Mouse (Mus musculus): ENCODE measurements around the gene Pappa.

Gene Pappa

DNA sequence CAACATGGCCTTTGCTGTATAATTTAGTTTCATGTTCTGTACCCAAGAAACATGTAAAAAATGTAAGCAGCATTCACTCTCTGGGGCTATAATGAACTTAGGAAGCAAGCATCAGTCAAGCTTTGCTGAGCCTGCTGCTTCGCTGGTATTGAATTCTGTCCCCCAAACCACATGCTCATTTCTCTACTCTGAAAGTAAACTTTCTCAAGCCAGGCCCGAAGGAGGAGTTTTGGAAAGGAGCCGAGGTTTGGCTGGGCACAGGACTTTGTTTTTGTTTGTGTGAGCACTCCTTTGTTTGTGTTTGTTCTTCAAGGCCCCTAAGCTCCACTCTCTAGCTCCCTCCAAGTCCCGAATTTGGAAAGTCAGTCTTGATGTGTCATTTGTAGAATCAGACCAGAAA, 148.3 kb downstream of the Pappa start:
- no peak for DNase-seq (ENCODE audit: low spot score in 2 of 2)

DNA sequence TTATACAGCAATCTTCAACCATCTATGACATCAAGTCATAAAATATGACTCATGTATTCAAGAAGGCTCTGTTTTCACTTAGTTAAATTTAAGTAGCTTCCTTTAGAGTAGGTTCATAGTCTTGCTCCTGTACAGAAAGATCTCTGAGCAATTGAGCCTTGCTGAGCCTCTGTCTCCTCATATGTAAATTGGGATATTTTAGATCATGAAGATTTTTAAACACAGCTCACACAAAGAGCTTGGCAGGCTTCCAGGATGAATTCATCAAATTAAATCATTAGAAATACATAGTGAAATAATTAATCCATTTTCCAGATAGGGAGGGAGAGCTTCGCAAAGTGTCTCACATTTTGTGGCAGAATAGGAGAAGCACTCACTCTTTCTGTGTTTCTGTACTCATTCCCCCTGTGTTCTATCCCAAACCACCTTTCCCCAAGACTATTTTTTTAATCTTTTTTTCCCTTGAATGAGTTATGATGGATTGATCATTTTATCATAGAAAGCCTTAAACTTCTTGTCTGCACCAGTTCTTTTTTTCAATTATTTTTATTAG, 149.4 kb downstream of the Pappa start:
- DNase-seq (ENCODE audit: low spot score in 2 of 2) = no peak

DNA sequence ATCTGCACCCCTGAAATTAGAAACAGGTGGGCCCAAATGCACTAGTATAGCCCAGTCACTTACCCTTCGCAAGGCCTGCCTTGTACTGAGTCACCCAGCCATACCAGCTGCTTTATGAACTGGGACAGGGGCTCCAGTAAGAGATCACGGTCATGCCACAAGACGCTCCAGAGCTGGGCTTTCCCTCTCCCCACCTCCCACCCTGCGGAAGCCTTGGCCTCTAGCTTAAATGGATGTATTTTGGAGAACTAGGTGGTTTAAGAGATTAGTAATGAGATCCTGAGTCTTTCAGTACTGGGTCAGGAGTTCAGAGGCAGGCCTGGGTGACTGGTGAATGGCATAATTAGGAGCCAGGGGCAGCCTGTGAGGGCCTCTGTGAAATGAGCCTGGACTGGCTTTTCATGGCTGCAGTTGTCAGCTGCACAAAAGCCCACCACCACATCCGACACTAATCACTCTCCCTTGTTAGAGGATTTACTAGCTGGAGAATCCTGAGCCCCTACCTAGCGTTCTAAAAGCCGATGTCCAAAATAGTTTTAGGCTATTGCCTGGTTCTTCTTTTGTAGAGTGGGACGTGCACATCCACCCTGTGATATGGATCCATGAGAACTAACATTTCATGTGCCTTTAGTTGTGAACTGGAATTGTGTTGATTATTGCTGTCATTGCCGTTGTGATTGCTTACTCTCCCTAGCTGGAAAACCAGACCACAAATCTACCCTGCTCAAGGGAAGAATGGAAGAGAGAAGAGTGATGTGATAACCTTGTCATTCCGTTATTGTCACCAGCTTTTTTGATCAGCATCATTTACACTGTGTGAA, 154.7 kb downstream of the Pappa start:
- no peak for DNase-seq (ENCODE audit: low spot score in 2 of 2)

DNA sequence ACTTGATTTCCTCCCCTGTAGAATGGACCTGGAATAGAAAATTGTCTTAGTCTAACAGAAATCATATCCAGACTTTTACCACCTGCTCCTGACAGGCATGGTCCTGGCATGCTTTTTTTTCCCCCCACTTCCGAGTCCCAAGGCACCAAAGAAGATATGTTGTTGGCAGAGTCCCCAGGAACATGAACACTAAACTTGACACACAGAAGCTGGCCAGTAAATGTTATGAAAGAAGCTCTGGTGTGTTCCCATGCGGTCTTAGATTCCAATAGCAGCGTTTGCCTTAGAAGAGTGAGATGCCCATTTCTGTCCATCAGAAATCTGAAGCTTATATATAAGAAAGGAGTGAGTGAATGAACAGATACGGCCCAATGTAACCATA, 155.3 kb downstream of the Pappa start:
- no peak for DNase-seq (ENCODE audit: low spot score in 2 of 2)

DNA sequence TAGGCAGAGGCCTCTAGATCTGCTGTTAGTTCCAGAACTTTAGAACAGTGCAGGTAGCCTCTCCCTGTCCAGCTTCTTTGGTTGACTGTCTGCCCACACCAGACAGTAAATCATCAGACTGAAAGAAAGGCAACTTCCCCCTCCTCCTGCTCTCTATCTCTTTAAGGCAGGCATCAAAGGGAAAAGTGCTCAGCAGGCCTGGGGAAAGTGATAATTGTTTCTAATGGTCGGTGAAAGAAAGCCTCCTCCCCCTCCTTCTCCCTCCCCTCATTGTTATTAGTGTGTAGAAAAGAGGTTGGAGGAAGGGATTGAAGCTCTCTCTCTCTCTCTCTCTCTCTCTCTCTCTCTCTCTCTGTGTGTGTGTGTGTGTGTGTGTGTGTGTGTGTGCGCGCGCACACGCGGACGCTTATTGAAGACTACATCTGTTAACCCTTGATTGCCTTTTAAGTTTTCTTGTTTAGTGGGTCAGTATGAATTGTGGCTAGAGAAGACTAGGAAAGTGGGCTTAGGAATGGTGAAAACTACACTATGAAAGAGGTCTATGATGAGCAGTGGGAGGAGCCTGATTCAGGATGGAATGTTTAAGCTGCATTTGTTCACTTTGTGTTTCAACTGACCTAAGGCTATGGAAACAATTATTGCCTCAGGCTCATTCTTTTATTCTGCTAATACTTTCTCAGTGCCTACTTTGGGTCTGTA, 156.2 kb downstream of the Pappa start:
- DNase-seq (ENCODE audit: low spot score in 2 of 2) = no peak

DNA sequence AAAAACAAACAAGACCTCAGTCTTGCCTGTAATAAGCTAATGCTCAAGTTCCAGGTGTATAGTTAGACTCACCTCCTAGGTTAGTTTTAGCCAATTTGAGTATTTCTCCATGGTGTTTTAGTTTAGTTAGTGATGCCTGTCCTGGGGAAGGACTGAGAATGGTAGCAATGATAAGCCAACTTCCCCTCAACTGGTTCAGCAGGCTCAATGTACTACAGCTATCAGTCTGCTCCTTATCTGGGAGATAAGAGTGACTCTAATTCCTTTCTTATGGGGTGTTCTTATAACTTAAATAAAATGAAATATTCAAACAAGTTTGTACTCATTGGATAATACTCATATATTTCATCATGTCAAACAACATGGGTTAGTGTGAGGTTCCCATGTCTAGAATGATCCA, 156.9 kb downstream of the Pappa start:
- no peak for DNase-seq (ENCODE audit: low spot score in 2 of 2)

DNA sequence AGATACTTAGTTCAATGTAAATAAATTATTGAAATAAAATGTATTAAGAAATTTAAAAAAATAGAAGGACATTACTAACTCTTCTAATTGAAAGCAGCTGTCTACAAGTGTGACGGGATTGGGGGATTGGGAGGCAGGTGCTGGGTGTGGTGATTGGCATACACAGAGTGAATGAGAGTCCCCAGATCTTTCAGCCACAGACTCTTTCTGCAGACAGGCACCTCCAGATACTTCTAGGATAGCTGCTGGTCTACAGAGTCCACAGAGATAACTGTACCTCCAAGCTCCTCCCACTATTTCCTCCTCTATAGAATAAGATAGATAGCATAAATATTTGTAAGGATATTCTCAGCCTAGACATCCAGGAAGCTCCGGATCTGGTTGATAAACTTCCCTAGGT, 159.6 kb downstream of the Pappa start:
- no peak for DNase-seq (ENCODE audit: low spot score in 2 of 2)

DNA sequence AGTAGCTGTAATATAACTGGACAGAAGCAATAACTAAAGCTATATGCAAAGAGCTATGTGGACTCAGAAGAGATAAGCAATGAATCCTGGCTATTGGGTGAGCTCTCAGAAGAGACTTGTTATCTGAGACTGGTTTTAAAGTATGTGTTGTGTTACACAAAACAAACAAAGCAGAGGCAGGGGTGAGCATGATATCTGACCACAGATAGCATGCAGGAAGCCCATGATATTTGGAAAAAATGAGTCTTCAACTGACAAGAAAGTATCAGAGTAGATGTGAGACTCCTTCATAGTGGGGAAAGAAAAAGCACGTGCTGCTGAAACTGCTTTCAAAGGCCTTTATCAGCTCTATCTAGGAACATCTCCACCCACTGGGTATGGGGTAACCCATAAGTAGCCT, 161.2 kb downstream of the Pappa start:
- no peak for DNase-seq (ENCODE audit: low spot score in 2 of 2)

DNA sequence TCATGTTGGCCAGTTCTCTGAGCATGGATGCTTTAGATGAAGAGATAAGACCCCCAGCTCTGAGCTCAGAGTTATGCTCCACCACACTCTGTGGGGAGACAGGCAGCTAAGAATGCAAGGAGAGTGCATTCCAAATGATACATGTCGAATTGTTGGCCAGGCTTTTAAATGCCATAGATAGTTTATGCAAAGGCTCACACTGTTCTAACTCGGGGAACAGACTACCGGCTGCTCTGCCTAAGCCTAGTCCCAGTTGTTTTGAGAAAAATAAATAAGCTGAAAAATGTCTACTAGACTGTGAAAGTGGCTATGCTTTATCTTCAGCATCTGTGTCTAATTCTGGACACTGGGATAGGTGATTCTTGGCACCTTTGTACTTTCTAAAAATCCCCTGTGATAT, 165.3 kb downstream of the Pappa start:
- DNase-seq (ENCODE audit: low spot score in 2 of 2) = no peak

DNA sequence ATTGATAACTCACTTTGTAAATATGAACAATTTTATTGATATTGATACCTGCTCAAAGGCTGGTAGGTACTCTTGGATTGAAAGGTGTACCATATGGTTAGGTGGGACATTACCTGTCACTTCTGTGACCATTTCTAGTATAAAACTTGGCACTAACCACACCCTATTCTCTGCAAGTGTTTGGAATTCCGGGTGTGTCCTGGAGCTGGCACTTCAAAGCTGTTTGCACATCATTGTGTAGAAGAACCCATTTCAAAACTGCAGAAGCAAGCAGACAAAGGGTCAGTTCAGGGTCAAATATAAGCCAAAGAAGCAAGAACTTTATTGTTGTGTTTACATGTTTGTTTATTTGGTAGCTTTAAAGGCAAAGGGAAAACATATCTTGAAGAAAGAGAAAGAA, 171.8 kb downstream of the Pappa start:
- no peak for DNase-seq (ENCODE audit: low spot score in 2 of 2)

DNA sequence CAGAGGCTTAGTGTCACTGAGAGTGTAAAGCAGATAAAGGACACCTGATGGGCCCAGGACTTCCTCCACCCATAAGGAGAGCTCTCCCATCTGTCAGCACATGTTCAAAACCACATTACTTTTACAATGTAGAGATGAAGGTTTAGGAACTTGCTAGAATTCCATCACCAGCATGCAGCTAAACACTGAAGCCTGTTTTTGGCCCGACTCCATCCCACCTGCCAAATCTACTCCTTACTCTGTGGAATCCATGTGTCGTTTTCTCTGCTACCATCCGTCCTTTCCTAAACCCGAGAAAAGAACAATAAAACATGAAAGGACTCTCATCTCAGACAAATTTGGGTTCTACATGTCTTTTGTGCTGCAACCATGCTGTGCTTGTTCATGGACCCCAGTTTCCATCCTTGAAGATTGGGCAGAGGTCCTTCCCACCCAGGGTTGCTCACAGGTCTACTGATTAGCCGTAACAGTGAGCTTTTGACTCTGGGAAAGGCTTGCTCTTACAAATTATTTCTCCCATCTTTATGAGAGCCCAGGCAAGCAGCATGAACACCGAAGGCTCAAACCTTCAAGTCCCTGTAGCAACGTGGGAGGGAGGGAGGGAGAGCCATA, 172.5 kb downstream of the Pappa start:
- no peak for DNase-seq (ENCODE audit: low spot score in 2 of 2)

DNA sequence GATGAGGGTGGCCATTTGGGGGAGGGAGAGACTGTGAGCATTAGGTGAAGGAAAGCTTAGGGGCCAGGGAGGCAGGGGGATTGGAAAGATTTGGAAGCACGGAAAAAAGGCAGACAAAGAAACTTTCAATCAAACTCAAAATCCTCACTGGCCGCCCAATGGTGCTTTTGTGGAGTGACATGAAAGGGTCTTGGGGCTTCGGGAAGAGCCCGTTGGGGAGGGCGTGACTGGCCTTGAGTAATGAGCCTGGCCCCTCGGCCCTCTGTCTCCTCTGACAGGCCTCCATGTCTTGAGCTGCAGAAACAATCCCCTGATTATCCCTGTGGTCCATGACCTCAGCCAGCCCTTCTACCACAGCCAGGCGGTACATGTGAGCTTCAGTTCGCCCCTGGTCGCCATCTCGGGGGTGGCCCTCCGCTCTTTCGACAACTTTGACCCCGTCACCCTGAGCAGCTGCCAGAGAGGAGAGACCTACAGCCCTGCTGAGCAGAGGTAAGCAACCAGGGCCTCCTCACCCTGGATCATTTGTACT, 173.1 kb downstream of the Pappa start:
- no peak for DNase-seq (ENCODE audit: low spot score in 2 of 2)

DNA sequence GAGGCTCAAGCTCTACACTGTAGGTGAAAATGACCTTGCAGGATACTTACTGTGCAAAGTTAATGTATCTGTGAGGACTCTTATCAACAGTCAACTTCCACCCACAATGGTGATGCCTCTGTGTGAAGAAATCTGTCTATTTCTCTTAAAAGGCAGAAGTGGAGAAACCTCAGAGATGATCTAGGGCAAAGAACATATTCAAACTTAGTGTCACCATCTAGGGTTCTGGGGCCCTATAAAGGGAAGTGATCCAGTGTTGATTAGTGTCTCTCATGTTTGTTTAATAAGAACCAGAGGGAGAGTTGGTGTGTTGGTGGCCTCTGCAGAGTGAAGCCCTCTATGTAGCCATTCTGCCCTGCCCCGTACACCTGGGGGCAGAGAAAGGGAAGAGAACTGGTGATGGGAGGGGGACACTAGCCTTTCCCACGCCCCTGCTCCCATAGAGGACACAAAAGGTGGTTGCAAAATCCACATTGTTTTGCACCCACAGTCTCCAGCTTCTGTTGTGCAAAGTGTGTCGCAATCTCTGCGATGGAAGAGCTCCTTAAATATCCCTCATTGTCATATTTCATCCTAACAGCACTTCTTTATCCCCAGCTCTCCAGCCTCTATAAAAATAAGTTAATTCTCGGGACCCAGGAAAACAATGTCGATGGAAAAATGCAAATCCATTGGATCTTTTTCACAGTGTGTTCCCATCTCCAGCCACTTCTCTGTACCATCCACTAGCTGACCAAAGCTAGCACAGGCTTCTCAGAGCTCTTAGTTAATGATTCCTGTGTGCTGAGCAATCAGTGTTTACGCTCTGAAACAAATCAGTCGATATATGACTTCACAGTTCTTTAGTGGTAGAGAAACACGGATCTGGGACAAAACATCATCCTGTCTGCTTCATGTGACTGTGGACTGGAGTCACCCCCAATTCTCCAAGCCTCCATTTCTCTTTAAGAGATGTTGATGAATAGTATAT, 174.5 kb downstream of the Pappa start:
- no peak for DNase-seq (ENCODE audit: low spot score in 2 of 2)

DNA sequence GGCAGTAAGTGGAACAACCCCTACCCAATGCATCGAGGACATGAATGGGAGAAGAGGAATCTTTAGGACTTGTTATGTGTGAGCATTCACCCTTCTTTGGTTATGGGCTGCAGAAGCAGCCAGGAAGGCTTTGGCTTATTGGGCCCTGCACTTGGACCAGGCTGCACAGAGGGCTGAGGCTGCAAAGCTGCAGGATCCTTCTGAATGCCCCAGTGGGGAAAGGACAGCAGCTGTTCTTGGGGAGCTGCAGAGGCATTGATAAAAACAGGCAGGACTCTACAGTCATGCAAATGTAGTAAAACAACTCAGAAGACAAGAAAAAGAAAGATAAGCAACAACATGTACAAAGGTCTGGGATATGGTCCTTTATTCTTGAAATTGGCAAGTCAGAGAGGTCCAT, 175.4 kb downstream of the Pappa start:
- DNase-seq (ENCODE audit: low spot score in 2 of 2) = no peak

DNA sequence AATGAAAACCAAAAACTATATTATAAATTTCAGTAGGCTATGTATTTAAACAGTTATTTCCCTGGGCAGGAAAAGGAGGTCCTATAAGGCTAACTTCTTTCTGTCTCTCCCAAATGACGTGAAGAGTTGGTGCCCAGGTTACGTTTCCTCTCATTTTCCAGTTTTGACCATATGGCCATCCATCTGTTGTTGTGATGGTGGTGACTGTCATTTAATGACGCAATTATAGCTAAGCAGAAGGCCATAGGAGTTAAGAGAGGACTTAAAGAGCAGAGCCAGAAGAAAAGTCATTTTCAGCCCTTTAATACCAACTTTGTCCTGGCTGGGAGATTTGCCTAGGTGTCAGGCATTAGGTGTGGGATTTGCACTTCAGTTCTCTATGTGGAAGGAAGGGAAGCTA, 176.5 kb downstream of the Pappa start:
- no peak for DNase-seq (ENCODE audit: low spot score in 2 of 2)

DNA sequence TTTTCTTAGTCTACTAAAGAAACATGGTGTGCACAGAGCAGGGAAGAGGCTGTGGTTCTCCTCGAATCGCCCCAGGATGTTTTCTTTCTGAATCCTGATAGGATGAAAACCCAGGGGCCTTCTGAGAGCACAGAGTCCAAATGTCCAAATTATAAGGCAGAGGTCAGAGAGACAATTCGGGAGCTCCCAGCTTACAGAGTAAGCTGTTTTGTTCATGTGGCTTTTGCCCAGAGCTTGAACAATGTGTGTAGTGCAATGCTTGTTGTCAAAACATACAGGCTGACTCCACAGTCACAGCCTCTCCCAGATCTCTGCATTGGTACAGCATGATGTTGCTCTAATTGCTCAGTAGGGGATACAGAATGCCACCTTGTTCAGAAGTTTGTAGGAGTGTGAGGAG, 178.7 kb downstream of the Pappa start:
- no peak for DNase-seq (ENCODE audit: low spot score in 2 of 2)

DNA sequence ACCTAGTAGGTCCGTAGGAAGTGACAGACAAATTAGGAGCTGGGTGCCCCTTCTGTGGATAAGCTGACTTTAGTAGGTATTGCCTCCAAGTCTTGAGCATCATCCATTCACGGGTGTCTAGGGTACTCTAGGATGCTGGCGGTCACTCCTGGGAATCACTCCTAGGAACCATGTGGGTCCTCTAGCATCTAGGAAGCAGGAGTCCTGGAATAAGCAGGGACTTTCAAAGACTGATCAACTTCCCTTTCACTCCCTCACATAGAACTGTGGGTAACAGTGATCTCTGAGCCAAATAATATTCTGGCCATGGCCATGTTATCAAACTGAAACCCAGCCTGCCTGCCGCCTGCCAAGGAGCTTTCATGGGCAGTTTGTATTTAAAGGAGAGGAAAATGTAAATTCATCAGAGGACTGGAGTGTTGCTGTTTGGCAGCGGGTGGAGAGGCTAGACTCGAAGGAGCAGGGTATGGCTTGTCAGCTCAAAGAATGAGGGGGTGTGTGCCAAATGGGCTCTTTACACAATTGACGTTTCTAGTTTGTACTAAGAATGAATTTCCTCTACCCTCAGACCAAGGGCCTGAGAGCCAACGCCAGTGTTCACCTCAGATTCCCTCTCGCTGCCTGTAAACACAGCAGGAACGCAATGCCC, 194.0 kb downstream of the Pappa start:
- no peak for DNase-seq (ENCODE audit: low spot score in 2 of 2)

DNA sequence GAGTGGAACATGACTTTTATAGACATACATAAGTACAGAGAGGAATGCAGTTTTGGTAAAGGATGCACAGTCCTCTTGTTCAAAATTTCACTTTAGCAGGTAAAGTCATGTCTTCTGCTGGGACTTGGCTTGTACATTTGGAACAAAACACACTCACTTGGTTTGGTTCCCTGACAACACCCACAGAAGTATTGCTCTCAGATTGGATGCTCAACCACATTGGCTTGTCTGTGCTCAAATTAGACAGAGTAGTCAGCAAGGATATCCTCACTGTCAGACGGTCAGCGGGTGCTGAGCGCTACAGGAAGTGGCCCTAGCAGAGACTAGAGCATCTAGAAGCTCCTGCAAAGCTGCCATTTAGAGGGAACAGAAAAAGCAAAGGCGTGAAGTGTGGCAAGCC, 197.4 kb downstream of the Pappa start:
- no peak for DNase-seq (ENCODE audit: low spot score in 2 of 2)

DNA sequence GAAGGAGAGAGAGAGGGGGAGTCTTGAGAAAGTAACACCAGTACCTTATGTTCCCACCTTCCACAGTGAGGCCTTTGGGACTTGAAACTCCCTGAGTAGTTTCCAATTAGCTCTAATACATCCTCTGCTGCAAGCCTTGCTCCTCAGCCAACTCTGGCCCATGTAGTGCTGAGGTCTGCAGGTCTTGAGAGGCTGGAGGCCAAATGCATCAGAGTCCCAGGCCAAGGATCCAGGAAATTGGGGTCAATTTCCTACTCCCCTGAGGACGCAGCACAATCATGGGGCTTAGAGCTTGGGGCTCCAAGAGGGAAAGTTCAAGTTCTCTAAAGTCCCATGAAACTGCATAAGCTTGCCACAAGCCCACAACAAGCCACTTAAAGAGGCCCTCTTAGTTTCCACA, 198.0 kb downstream of the Pappa start:
- no peak for DNase-seq (ENCODE audit: low spot score in 2 of 2)

DNA sequence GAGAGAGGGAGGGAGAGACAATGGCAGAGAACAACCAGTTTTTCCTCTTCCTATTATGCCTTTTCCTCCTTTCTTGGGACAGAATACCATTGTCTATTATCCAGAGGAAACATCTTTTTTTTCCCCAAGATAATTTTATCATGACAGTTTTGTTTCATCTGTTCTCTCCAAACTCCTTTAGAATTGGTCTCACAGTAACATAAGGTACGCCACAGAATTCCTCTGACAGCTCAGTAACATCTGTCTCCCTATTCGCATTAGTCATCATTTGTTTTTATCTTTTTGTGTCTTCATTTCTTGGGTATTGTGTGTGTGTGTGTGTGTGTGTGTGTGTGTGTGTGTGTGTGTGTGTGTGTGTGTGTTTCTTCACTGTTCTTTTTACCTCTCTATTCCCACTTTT, 201.8 kb downstream of the Pappa start:
- no peak for DNase-seq (ENCODE audit: low spot score in 2 of 2)

All from spleen, postnatal 36 days (tissue).